Mouse (Mus musculus): ENCODE measurements around the gene Nelfcd. TPM values are rescaled to one million over a fixed set of nuclear protein-coding genes. Genes with fewer than 3 reads are reported as not detected.

Gene Nelfcd
- total and polyA plus RNA-seq, 3 experiments, result 43.6 to 45.0 (median 44.9) TPM

GRCm38 (mm10) chr2:174472818-174473549 is 57.4 kb downstream of the Nelfcd start, which contains the start of gene Prelid3b:
TSS of gene Prelid3b (minus strand) at chr2:174473081.
- H3K4me1 ChIP-seq (ENCODE audit: insufficient read depth, low read depth, low read length), result peaks cover 54% of the 10 kb centered on the region
- no peaks in the 10 kb centered on the region for H3K9me3 ChIP-seq (replicated peaks)
- peak within 1 kb of the TSS; percentile 80 for H3K4me3 ChIP-seq (ENCODE audit: low read depth, low read length)
- peak; percentile 72 for ATAC-seq (ENCODE audit: extremely low read depth, insufficient number of reproducible peaks, low FRiP score, poor library complexity, severe bottlenecking)
- peaks cover 39% of the 10 kb centered on the region for H3K36me3 ChIP-seq (replicated peaks)
- TF ChIP-seq GATA1 (IDR thresholded peaks at IDR 0.05; ENCODE audit: borderline replicate concordance, low read length) (no peak), POLR2AphosphoS5 (IDR thresholded peaks at IDR 0.05; ENCODE audit: insufficient replicate concordance, low read depth, low read length) (no peak), TAL1 (conservative IDR thresholded peaks at IDR 0.05; ENCODE audit: low read depth, low read length) (no peak), GATA2 (IDR thresholded peaks at IDR 0.05; ENCODE audit: borderline replicate concordance, low read depth, low read length) (no peak), CTCF (IDR thresholded peaks at IDR 0.05; ENCODE audit: low read depth, low read length) (no peak)
- DNase-seq (ENCODE audit: low spot score), result peak; percentile 97
- peaks cover 4% of the 10 kb centered on the region; the same call in 1 of the 2 replicates for H3K27me3 ChIP-seq (ENCODE audit: insufficient read depth, low read length)

- Histone ChIP-seq H3K9me3 (replicated peaks) (no peaks in the 10 kb centered on the region), H3K4me1 (ENCODE audit: insufficient read depth, low read depth, low read length) (peaks cover 48% of the 10 kb centered on the region), H3K4me3 (ENCODE audit: low read depth, low read length) (peak overlapping the region; percentile 80), H3K27me3 (ENCODE audit: insufficient read depth, low read length) (peaks cover 4% of the 10 kb centered on the region; the same call in 1 of the 2 replicates), H3K36me3 (replicated peaks) (peaks cover 34% of the 10 kb centered on the region)
- TF ChIP-seq GATA2 (IDR thresholded peaks at IDR 0.05; ENCODE audit: borderline replicate concordance, low read depth, low read length), result no peak
- no peak for TF ChIP-seq GATA1 (IDR thresholded peaks at IDR 0.05; ENCODE audit: borderline replicate concordance, low read length)
- TF ChIP-seq CTCF (IDR thresholded peaks at IDR 0.05; ENCODE audit: low read depth, low read length), result no peak
- TF ChIP-seq POLR2AphosphoS5 (IDR thresholded peaks at IDR 0.05; ENCODE audit: insufficient replicate concordance, low read depth, low read length), result no peak
- TF ChIP-seq TAL1 (conservative IDR thresholded peaks at IDR 0.05; ENCODE audit: low read depth, low read length), result no peak
- ATAC-seq (ENCODE audit: extremely low read depth, insufficient number of reproducible peaks, low FRiP score, poor library complexity, severe bottlenecking) (no peak), DNase-seq (ENCODE audit: low spot score) (no peak)
These were observed 57.9 kb downstream of the Nelfcd start for GRCm38 (mm10) chr2:174473550-174473927.

Other genes with a start within 250 kb of the Nelfcd start
- 1,040 and 1,097 TPM in 2 replicates for gene Gnas, start 131.5 kb upstream of the Nelfcd start, total RNA-seq (2014; fragmentation: Nextera tagmentation)
- 452 and 490 TPM in 2 replicates for gene Gnas, start 131.5 kb upstream of the Nelfcd start, total RNA-seq (2017)
- gene Gnas, start 131.5 kb upstream of the Nelfcd start, polyA plus RNA-seq (2012), result 935 and 1,094 TPM in 2 replicates
- gene Gm20721, start 69.1 kb upstream of the Nelfcd start, total RNA-seq (2014; fragmentation: Nextera tagmentation), result not detected in 2 replicates
- gene Gm20721, start 69.1 kb upstream of the Nelfcd start, total RNA-seq (2017), result 8.6 and 9.0 TPM in 2 replicates
- 0.99 and 1.3 TPM in 2 replicates for gene Gm20721, start 69.1 kb upstream of the Nelfcd start, polyA plus RNA-seq (2012)
- 13.5 and 24.8 TPM in 2 replicates for gene Ctsz, start 23.2 kb downstream of the Nelfcd start, total RNA-seq (2014; fragmentation: Nextera tagmentation)
- 27.1 and 32.5 TPM in 2 replicates for gene Ctsz, start 23.2 kb downstream of the Nelfcd start, total RNA-seq (2017)
- gene Ctsz, start 23.2 kb downstream of the Nelfcd start, polyA plus RNA-seq (2012), result 21.4 and 22.1 TPM in 2 replicates
- gene Tubb1, start 34.9 kb downstream of the Nelfcd start, total RNA-seq (2014; fragmentation: Nextera tagmentation), result not detected in 2 replicates
- gene Tubb1, start 34.9 kb downstream of the Nelfcd start, total RNA-seq (2017), result 0.05 and 0.12 TPM in 2 replicates
- not detected in 2 replicates for gene Tubb1, start 34.9 kb downstream of the Nelfcd start, polyA plus RNA-seq (2012)
- gene Atp5e, start 48.3 kb downstream of the Nelfcd start, total RNA-seq (2014; fragmentation: Nextera tagmentation), result 21.2 and 28.5 TPM in 2 replicates
- gene Atp5e, start 48.3 kb downstream of the Nelfcd start, total RNA-seq (2017), result 38.8 and 43.7 TPM in 2 replicates
- gene Atp5e, start 48.3 kb downstream of the Nelfcd start, polyA plus RNA-seq (2012), result 2.6 and 3.1 TPM in 2 replicates
- gene Prelid3b, start 57.3 kb downstream of the Nelfcd start, total RNA-seq (2014; fragmentation: Nextera tagmentation), result 88.7 and 90.7 TPM in 2 replicates
- gene Prelid3b, start 57.3 kb downstream of the Nelfcd start, total RNA-seq (2017), result 154 and 165 TPM in 2 replicates
- 32.0 and 57.8 TPM in 2 replicates for gene Prelid3b, start 57.3 kb downstream of the Nelfcd start, polyA plus RNA-seq (2012)
- gene Zfp831, start 227.7 kb downstream of the Nelfcd start, total RNA-seq (2014; fragmentation: Nextera tagmentation), result not detected in 2 replicates
- gene Zfp831, start 227.7 kb downstream of the Nelfcd start, total RNA-seq (2017), result 0.06 and 0.11 TPM in 2 replicates
- not detected in 2 replicates for gene Zfp831, start 227.7 kb downstream of the Nelfcd start, polyA plus RNA-seq (2012)